Mouse (Mus musculus): ENCODE data around the gene Pdcd1. TPM values are rescaled to one million over a fixed set of nuclear protein-coding genes. Genes with fewer than 3 reads are reported as not detected.
"Not testable (repeated sequence)": the region's sequence is repeated elsewhere in the genome, so short reads cannot be mapped to it uniquely, and the experiment has no call there.

Gene Pdcd1
- polyA plus RNA-seq, 1 experiment from 2014 or later, result not detected

DNA sequence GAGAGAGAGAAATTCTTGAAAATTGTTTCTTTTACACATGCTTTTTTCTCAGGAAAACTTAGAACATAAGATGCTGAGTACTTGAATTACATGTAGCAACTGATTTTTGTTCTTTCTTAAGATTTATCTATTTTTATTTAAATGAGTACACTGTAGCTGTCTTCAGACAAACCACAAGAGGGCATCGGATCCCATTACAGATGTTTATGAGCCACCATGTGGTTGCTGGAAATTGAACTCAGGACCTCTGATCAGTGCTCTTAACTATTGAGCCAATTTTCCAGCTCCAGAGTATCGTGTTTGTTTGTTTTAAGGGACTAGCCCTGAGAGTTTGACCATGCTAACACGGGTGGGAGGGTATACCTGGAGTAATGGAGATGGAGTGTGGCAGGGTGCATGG lies 40.7 kb downstream of the Pdcd1 start:
- no peak overlapping the region for H3K27ac ChIP-seq (replicated peaks; ENCODE audit: low read depth, low read length)
- WGBS, result 74% methylated on average over 3 of the region's 3 CpGs
- ATAC-seq (ENCODE audit: insufficient number of reproducible peaks, low FRiP score, low TSS enrichment, low read depth), result no peak
- DNase-seq (ENCODE audit: low spot score), result no peak
- H3K4me1 ChIP-seq (ENCODE audit: control insufficient read depth, insufficient read depth, low read length), result no peaks in the 10 kb centered on the region
- H3K9me3 ChIP-seq (ENCODE audit: control insufficient read depth, low read length), result no peaks in the 10 kb centered on the region
- no peak overlapping the region for H3K4me2 ChIP-seq (ENCODE audit: low read depth, severe bottlenecking)
- no peak overlapping the region for H3K4me3 ChIP-seq (ENCODE audit: low read depth, low read length)
- H3K27me3 ChIP-seq (ENCODE audit: control insufficient read depth, insufficient read depth, low read length), result no peaks in the 10 kb centered on the region
- H3K36me3 ChIP-seq (ENCODE audit: control insufficient read depth, insufficient read depth, low read length), result no peaks in the 10 kb centered on the region
- no peak overlapping the region for H3K9ac ChIP-seq (ENCODE audit: low read length)

GRCm38 (mm10) chr1:94008826-94009225 lies 43.5 kb downstream of the Pdcd1 start:
- H3K36me3 ChIP-seq (ENCODE audit: control insufficient read depth, insufficient read depth, low read length); H3K4me1 ChIP-seq (ENCODE audit: control insufficient read depth, insufficient read depth, low read length); H3K4me3 ChIP-seq (ENCODE audit: low read depth, low read length); H3K9me3 ChIP-seq (ENCODE audit: control insufficient read depth, low read length); DNase-seq (ENCODE audit: low spot score); H3K9ac ChIP-seq (ENCODE audit: low read length); ATAC-seq (ENCODE audit: insufficient number of reproducible peaks, low FRiP score, low TSS enrichment, low read depth); H3K27me3 ChIP-seq (ENCODE audit: control insufficient read depth, insufficient read depth, low read length); H3K4me2 ChIP-seq (ENCODE audit: low read depth, severe bottlenecking); H3K27ac ChIP-seq (replicated peaks; ENCODE audit: low read depth, low read length): not testable (repeated sequence)
- 82% methylated on average over 14 of the region's 19 CpGs for WGBS

GRCm38 (mm10) chr1:94005954-94006506 lies 46.3 kb downstream of the Pdcd1 start:
- WGBS, result 86% methylated on average over 2 of the region's 2 CpGs
- not testable (repeated sequence) for ATAC-seq (ENCODE audit: insufficient number of reproducible peaks, low FRiP score, low TSS enrichment, low read depth); H3K4me3 ChIP-seq (ENCODE audit: low read depth, low read length); H3K27ac ChIP-seq (replicated peaks; ENCODE audit: low read depth, low read length); H3K27me3 ChIP-seq (ENCODE audit: control insufficient read depth, insufficient read depth, low read length); H3K4me1 ChIP-seq (ENCODE audit: control insufficient read depth, insufficient read depth, low read length); H3K9ac ChIP-seq (ENCODE audit: low read length); H3K9me3 ChIP-seq (ENCODE audit: control insufficient read depth, low read length); DNase-seq (ENCODE audit: low spot score); H3K36me3 ChIP-seq (ENCODE audit: control insufficient read depth, insufficient read depth, low read length); H3K4me2 ChIP-seq (ENCODE audit: low read depth, severe bottlenecking)

DNA sequence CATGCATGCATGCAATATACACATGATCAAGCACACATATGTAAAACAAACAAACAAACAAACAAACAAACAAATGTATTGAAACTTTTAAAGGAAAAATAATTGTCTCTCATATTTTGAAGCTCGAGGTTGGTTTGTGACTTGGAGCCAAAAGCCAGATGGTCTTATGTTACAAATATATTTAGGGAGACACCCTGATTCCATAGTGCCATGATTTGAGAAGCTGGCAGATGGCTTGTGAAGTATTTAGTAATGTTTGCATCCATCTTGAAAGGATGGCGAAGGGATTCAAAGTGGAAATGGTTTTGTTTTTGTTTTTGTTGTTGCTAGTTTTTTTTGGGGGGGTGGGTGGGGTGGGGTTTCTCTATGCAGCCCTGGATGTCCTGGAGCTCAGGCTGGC lies 51.3 kb downstream of the Pdcd1 start:
- Histone ChIP-seq H3K9ac (ENCODE audit: low read length) (no peak overlapping the region), H3K4me1 (ENCODE audit: control insufficient read depth, insufficient read depth, low read length) (no peaks in the 10 kb centered on the region), H3K4me3 (ENCODE audit: low read depth, low read length) (no peak overlapping the region), H3K36me3 (ENCODE audit: control insufficient read depth, insufficient read depth, low read length) (no peaks in the 10 kb centered on the region), H3K27ac (replicated peaks; ENCODE audit: low read depth, low read length) (no peak overlapping the region), H3K27me3 (ENCODE audit: control insufficient read depth, insufficient read depth, low read length) (no peaks in the 10 kb centered on the region), H3K4me2 (ENCODE audit: low read depth, severe bottlenecking) (no peak overlapping the region), H3K9me3 (ENCODE audit: control insufficient read depth, low read length) (no peaks in the 10 kb centered on the region)
- 83% methylated on average over 2 of the region's 2 CpGs for WGBS
- no peak for ATAC-seq (ENCODE audit: insufficient number of reproducible peaks, low FRiP score, low TSS enrichment, low read depth)
- no peak for DNase-seq (ENCODE audit: low spot score)

DNA sequence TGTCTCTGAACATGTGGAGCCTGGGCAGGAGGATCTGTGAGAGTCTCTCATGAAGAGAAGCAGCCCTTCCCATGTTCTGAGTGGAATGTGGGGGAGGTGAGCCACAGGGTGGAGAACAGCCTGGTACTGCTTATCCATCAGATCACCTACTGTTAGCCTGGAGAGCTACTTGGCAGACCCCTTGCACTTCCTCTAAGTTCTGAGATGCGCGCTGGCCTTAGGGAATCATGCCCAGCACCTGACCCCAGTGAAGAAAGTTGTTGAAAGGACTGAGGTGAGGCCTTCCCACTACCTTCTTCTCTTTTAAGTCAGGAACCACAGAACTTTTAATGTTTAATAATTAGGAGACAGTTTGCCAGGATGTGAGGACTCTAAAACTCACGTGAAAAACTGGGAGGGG lies 60.9 kb downstream of the Pdcd1 start:
- H3K36me3 ChIP-seq (ENCODE audit: control insufficient read depth, insufficient read depth, low read length), result not testable (repeated sequence)
- 86% methylated on average over 3 of the region's 3 CpGs for WGBS

GRCm38 (mm10) chr1:93991068-93991467 lies 61.3 kb downstream of the Pdcd1 start:
- H3K4me3 ChIP-seq (ENCODE audit: low read depth, low read length); H3K4me1 ChIP-seq (ENCODE audit: control insufficient read depth, insufficient read depth, low read length); H3K9ac ChIP-seq (ENCODE audit: low read length); H3K36me3 ChIP-seq (ENCODE audit: control insufficient read depth, insufficient read depth, low read length); H3K9me3 ChIP-seq (ENCODE audit: control insufficient read depth, low read length); H3K4me2 ChIP-seq (ENCODE audit: low read depth, severe bottlenecking); DNase-seq (ENCODE audit: low spot score); H3K27me3 ChIP-seq (ENCODE audit: control insufficient read depth, insufficient read depth, low read length); H3K27ac ChIP-seq (replicated peaks; ENCODE audit: low read depth, low read length); ATAC-seq (ENCODE audit: insufficient number of reproducible peaks, low FRiP score, low TSS enrichment, low read depth): not testable (repeated sequence)
- 90% methylated on average over 2 of the region's 2 CpGs for WGBS

More for the DNA sequence above, 60.9 kb downstream of the Pdcd1 start:
- not testable (repeated sequence) for H3K4me2 ChIP-seq (ENCODE audit: low read depth, severe bottlenecking); H3K9ac ChIP-seq (ENCODE audit: low read length); DNase-seq (ENCODE audit: low spot score); H3K27me3 ChIP-seq (ENCODE audit: control insufficient read depth, insufficient read depth, low read length); H3K27ac ChIP-seq (replicated peaks; ENCODE audit: low read depth, low read length); H3K9me3 ChIP-seq (ENCODE audit: control insufficient read depth, low read length); H3K4me3 ChIP-seq (ENCODE audit: low read depth, low read length); ATAC-seq (ENCODE audit: insufficient number of reproducible peaks, low FRiP score, low TSS enrichment, low read depth); H3K4me1 ChIP-seq (ENCODE audit: control insufficient read depth, insufficient read depth, low read length)

DNA sequence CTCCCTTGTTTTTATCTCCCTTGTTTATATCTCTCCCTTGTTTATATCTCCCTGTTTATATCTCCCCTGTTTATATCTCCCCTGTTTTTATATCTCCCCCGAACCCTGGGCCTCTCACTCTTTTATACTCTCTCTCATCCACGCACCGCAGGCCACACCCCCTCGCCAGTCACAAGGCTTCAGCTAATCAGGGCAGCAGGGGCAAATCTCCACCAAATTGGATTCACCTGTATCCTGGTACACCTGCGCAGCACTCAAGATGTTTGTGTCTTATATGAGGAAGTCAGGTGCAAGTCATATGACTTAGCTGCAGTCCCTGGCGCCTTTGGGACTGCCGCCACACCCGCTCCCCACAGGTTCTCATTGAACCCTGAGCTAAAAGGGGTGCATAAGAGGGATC lies 62.1 kb downstream of the Pdcd1 start, which contains the start of gene Gal3st2c:
Gene Gal3st2c, plus strand, starts transcription at position 301 of the 400 bp plus-strand sequence.
- WGBS, result 91% methylated on average over 7 of the region's 8 CpGs
- not testable (repeated sequence) for ATAC-seq (ENCODE audit: insufficient number of reproducible peaks, low FRiP score, low TSS enrichment, low read depth); H3K9ac ChIP-seq (ENCODE audit: low read length); H3K4me2 ChIP-seq (ENCODE audit: low read depth, severe bottlenecking); H3K36me3 ChIP-seq (ENCODE audit: control insufficient read depth, insufficient read depth, low read length); DNase-seq (ENCODE audit: low spot score); H3K27me3 ChIP-seq (ENCODE audit: control insufficient read depth, insufficient read depth, low read length); H3K4me3 ChIP-seq (ENCODE audit: low read depth, low read length); H3K27ac ChIP-seq (replicated peaks; ENCODE audit: low read depth, low read length); H3K9me3 ChIP-seq (ENCODE audit: control insufficient read depth, low read length); H3K4me1 ChIP-seq (ENCODE audit: control insufficient read depth, insufficient read depth, low read length)

- Histone ChIP-seq H3K9me3 (ENCODE audit: control insufficient read depth, low read length) (no peaks in the 10 kb centered on the region), H3K4me1 (ENCODE audit: control insufficient read depth, insufficient read depth, low read length) (no peaks in the 10 kb centered on the region), H3K36me3 (ENCODE audit: control insufficient read depth, insufficient read depth, low read length) (no peaks in the 10 kb centered on the region), H3K9ac (ENCODE audit: low read length) (no peak overlapping the region), H3K27ac (replicated peaks; ENCODE audit: low read depth, low read length) (no peak overlapping the region), H3K4me3 (ENCODE audit: low read depth, low read length) (no peak overlapping the region), H3K27me3 (ENCODE audit: control insufficient read depth, insufficient read depth, low read length) (no peaks in the 10 kb centered on the region), H3K4me2 (ENCODE audit: low read depth, severe bottlenecking) (no peak overlapping the region)
- ATAC-seq (ENCODE audit: insufficient number of reproducible peaks, low FRiP score, low TSS enrichment, low read depth) (no peak), DNase-seq (ENCODE audit: low spot score) (no peak)
- WGBS, result 71% methylated on average over 3 of the region's 3 CpGs
Observed at GRCm38 (mm10) chr1:93988786-93989185, 63.6 kb downstream of the Pdcd1 start.

Measured in limb, embryonic 11.5 days (tissue).